Mouse (Mus musculus) erythroblast, adult 5-6 weeks (primary cell): Measurements from ENCODE around the gene D5Ertd579e. TPM values are rescaled to one million over a fixed set of nuclear protein-coding genes. Genes with fewer than 3 reads are reported as not detected.

Experiments used
- ATAC-seq: replicated peaks from 2 replicates; pipeline ENCODE4 v1.8.0; 2016; ENCODE audit warnings: moderate number of reproducible peaks, mild to moderate bottlenecking, moderate TSS enrichment, inconsistent platforms; ENCODE audit not compliant: poor library complexity, low FRiP score, severe bottlenecking
- total RNA-seq, 2 experiments: library from RNA; stranded (forward) in 1 of 2; stranded (reverse) in 1 of 2; fragments of 150-400 nt in 1 of 2; fragments of 200-764, 138-1000 nt in 1 of 2; gene quantifications; 2 replicates each; pipeline versions ENCODE4 v1.2.3 to v1.2.4; 2015 to 2017; ENCODE audit warnings: low replicate concordance in 2 of 2

Gene D5Ertd579e
- total RNA-seq, 2 experiments from 2014 or later = 122 to 226 TPM

GRCm38 (mm10) chr5:36722415-36722856 lies 26.6 kb upstream of the D5Ertd579e start:
- ATAC-seq = peak; percentile 36

- ATAC-seq = peak; percentile 89
These were observed 25.0 kb upstream of the D5Ertd579e start for GRCm38 (mm10) chr5:36720710-36721375.

- peak; percentile 31 for ATAC-seq
These were observed 24.4 kb upstream of the D5Ertd579e start for GRCm38 (mm10) chr5:36720219-36720618.

- no peak for ATAC-seq
These were observed 23.8 kb upstream of the D5Ertd579e start for GRCm38 (mm10) chr5:36719601-36720000.

- ATAC-seq = no peak
These were observed 23.3 kb upstream of the D5Ertd579e start for GRCm38 (mm10) chr5:36719135-36719534.

- ATAC-seq = no peak
These were observed 22.1 kb upstream of the D5Ertd579e start for GRCm38 (mm10) chr5:36717889-36718288.

GRCm38 (mm10) chr5:36716816-36717215 lies 21.0 kb upstream of the D5Ertd579e start:
- no peak for ATAC-seq

- ATAC-seq = no peak
These were observed 19.0 kb upstream of the D5Ertd579e start for GRCm38 (mm10) chr5:36714832-36715231.

- peak; percentile 44 for ATAC-seq
These were observed 17.9 kb upstream of the D5Ertd579e start for GRCm38 (mm10) chr5:36713693-36714092.

GRCm38 (mm10) chr5:36712553-36713534 lies 17.0 kb upstream of the D5Ertd579e start:
- ATAC-seq = peak; percentile 96

GRCm38 (mm10) chr5:36711863-36712262 lies 16.0 kb upstream of the D5Ertd579e start:
- ATAC-seq = no peak

- ATAC-seq = no peak
These were observed 10.0 kb upstream of the D5Ertd579e start for GRCm38 (mm10) chr5:36705792-36706191.

GRCm38 (mm10) chr5:36705390-36705789 lies 9.6 kb upstream of the D5Ertd579e start:
- no peak for ATAC-seq

GRCm38 (mm10) chr5:36704684-36705083 lies 8.9 kb upstream of the D5Ertd579e start:
- no peak for ATAC-seq

- no peak for ATAC-seq
These were observed 5.3 kb upstream of the D5Ertd579e start for GRCm38 (mm10) chr5:36700939-36701620.

- no peak for ATAC-seq
These were observed 2.9 kb upstream of the D5Ertd579e start for GRCm38 (mm10) chr5:36698689-36699088.

- ATAC-seq = no peak
These were observed 2.3 kb upstream of the D5Ertd579e start for GRCm38 (mm10) chr5:36698067-36698670.

GRCm38 (mm10) chr5:36696504-36697300 lies 878 bp upstream of the D5Ertd579e start:
- ATAC-seq = no peak

- 0 out of 2 replicates have a peak, but pooled peaks have one; percentile 9 for ATAC-seq
These were observed 819 bp downstream of the D5Ertd579e start for GRCm38 (mm10) chr5:36695005-36695404.
